Mouse (Mus musculus) T-cell, adult 2 months (primary cell): Measurements from ENCODE around the gene Gm26920.
A peak's percentile ranks its signal among the peaks of the same experiment; 100 is the strongest.
"Not testable (repeated sequence)": the region's sequence is repeated elsewhere in the genome, so short reads cannot be mapped to it uniquely, and the experiment has no call there.

Experiments used
- DNase-seq: peaks from one replicate; pipeline ENCODE4 v3.0.0; 2022; ENCODE audit warnings: low spot score

Gene Gm26920

DNA sequence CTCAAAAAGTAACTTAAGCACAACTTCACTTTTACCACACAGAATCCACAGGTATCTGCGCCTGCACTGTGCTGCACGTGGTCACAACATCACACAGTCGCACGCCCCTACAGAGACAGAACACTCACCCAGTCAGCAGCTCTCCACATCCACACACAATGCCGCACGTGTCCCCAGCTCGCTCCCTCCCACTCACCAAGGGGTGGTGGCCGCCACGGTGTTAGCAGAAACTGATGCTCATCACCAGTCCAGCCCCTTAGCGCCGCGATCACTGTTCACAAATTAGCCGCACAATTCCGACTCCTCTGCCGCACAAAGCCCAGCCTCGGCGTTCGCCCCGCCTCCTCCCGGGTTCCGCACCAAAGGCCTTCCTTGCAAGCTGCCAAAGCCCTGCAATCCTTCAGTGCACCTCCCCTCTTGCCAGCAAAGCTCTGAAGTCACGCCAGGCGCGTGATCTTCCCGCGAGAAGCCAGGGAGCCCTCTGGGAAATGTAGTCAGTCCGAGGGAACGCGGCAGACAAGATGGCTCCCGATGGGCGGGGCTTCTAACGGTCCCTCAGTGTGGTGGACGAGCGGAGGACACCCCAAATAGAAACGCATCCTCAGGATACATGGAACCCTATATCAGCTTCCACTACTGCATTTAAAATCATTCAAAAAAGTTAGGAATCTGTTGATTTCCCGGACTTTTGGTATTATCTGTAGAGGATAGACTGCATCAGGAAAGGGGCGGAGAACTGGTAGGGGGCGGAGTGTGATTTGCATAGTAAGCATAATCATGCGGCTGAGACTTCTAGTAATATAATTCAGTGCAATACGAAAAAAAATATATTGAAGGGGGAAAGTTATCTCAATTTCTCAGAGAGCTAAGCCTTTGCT lies at the start of gene Gm26920, which contains the start of gene Zfp566:
Gm26920 (minus strand) TSS at position 319 of the 878 bp plus-strand sequence.
Zfp566 (minus strand) TSS at position 436 of the 878 bp plus-strand sequence.
- DNase-seq = peak; percentile 96

DNA sequence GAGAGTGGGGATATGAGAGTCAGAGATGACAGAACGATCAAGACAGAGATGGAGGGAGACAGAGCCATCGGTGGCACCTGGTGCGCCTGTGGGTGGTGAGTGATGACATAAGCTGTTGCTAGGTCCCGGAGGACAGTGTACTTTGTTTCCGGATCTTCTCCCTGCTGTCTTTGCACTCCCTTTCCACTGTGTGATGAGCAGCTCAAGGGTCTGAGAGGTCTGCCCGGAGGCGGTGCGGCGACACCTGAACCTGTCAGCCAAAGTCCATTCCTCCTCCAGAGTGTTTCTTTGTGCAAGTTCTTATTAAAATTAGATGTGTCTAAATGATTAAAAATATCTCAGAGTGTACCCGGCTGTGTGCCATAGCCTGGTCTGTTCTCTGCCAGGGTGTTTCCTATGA lies 46.6 kb upstream of the Gm26920 start:
- no peak for DNase-seq

DNA sequence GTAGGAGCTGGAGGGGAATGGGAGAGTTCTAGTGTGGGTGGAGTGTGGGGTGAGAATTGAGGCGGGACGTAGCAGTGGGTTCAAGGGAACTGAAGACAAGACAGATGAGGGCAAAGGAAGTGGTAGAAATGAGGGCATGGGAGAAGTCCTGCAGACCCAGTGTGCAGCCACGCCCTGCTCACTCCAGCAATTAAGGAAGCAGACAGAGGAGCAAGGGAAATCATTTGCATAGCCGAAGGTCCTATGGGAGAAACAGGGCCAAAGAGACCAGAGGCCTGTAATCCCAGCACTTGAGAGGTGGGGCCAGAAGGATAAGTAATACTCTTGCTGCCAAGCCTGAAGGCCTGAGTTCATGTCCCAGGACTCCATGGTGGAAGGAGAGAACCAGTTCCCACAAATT lies 42.2 kb upstream of the Gm26920 start:
- no peak for DNase-seq

DNA sequence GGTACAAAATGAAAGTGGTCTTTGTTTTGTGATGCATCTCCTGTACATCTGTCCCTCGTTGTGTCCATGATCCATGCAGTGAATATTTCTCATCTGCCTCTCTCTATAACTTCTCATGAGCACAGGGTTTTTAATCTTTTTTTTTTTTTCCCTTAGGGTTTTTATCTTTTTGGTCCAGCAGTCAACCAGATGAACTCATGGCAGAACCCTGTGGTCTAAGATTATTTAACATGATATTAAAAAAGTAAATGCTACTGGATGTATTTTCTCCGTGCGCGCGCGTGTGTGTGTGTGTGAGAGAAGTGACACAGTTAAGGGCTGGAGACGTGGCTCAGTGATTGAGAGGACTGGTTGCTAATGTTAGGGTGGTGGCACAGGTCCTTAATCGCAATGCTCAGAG lies 39.7 kb upstream of the Gm26920 start:
- no peak for DNase-seq

DNA sequence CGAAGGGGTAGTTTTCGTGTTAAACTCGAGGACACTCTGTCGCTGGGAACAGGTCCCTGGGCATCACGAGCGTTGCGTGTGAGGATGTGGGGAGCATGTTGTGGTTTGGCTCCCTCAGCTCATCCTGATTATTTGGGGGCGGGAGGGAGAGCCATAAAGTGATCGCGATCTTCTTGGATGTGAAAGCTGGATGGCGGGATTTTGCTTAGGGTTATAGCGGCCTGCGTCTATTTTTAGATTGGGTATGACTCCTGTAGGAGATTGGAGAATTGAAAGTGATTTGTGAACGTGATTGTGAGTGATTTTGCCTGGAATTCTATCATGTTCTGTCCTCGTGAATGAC lies 31.9 kb upstream of the Gm26920 start:
- DNase-seq = no peak

DNA sequence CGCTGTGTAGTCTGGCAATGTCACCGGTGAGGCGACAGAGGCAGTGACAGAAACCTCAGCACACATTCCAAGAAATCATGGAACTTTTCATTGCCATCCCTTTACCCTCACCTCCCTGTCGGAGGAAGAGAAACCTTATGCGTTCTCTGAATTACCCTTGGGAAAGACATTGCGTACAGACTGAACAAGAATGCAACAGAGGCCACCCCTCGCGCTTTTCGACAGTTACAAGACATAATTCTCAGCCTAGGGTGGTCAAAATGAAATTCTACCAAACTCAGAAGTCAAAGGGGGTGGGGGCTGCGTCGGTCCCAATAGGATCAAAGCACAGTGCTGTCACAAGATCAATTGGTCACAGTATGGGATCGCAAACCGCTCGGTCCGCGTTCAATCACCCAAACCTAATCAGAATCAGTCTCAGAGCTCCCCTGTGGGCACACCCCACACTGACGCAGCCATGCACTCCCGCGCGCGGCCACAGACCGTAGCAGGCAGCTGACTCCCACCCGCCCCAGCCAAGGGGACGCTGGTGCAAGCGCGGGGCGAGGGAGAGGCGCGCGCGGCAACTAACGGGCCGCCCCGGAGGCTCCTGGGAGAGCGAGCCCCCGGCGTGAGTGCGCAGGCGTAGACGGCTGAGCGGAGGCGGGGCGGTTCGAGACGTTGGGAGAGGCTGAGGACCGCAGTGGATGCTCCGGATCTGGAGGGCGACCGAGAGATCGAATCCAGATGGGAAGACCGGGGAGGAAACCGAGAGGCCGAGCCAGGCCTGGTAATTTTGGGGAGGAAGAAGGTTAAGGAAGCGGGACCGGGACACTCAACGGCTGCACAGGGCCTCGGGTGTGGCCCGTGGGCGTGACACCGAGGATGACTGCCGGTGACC lies 31.3 kb upstream of the Gm26920 start, which contains the start of gene Zfp382:
Zfp382 (plus strand) TSS at position 635 of the 880 bp plus-strand sequence.
- peak; percentile 88 for DNase-seq

DNA sequence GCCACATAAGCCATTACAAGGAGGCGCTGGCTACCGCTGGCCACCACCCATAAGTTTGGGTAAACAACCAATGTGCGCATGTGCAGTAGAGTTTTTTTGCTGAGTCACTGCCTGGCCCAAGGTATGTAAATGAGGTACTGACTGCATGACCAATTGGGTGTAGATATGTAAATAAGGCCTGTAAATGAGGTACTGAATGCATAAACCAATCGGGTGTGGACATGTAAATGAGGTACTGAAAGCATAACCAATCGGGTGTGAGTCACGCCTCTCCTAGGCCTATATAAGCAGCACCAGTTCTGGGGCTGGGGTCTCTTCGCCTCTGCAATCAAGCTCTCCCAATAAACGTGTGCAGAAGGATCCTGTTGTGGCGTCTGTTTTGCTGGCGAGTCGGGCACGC lies 27.7 kb upstream of the Gm26920 start:
- DNase-seq = not testable (repeated sequence)

DNA sequence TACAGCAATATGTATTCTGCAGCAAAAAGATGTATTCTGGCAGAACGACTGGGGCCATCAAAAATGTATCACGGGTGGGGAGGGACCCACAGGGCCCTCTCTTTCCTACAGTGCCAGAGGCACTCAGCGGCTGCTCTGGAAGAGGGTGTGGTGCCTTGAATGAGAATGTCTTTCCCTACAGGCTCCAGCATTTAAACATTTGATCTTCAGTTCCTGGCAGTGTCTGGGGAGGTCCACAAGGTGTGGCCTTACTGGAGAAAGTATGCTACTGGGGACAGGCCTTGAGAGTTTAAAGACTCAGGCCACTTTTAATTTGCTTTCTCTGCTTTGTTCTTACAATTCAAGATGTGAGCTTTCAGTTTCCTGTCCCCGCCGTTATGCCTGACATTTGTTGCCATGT lies 25.9 kb upstream of the Gm26920 start:
- DNase-seq = no peak

DNA sequence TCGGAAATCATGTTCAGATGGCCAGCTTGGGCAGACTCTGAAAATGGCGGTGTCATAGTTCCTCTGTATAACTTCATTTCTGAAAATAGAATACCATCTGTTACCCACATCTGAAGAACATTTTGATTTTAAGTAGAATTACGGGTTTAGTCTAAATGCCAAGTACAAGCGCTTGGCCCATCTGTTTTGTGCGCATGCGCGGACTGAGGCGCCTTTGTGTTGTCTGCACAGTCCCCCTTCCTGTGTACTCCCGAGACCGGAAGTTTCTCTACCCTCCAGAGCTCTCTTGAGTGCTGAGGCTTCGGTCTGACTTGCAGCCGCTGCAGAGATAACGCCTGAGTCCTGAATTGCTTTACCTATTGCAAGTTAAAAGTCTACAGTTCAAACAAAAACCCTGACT lies 9.1 kb upstream of the Gm26920 start:
- DNase-seq = peak; percentile 89

DNA sequence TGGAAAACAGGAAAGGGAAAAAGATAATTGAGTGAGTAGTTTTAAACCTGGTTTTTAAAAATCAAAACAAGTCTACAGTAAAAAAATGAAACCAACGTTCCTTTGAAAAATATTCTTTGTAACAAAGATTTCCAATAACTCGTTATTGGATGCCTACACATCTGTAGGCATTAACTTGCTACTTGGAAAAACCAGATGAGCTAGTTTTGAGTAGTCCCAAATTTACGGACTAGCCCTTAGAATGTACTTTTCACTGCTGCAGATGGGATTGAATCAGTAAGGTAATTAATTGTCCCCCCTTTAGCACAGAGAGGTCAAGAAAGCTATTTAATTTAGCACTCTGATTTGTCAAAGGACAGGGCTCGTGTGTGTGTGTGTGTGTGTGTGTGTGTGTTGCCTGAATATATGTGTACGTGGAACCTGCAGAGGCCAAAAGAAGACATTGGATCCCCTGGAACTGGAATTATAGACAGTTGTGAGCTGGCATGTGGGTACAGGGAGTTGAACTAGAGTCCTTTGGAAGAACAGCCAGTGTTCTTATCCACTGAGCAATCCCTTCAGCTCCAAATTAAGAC lies 5.4 kb upstream of the Gm26920 start:
- no peak for DNase-seq

DNA sequence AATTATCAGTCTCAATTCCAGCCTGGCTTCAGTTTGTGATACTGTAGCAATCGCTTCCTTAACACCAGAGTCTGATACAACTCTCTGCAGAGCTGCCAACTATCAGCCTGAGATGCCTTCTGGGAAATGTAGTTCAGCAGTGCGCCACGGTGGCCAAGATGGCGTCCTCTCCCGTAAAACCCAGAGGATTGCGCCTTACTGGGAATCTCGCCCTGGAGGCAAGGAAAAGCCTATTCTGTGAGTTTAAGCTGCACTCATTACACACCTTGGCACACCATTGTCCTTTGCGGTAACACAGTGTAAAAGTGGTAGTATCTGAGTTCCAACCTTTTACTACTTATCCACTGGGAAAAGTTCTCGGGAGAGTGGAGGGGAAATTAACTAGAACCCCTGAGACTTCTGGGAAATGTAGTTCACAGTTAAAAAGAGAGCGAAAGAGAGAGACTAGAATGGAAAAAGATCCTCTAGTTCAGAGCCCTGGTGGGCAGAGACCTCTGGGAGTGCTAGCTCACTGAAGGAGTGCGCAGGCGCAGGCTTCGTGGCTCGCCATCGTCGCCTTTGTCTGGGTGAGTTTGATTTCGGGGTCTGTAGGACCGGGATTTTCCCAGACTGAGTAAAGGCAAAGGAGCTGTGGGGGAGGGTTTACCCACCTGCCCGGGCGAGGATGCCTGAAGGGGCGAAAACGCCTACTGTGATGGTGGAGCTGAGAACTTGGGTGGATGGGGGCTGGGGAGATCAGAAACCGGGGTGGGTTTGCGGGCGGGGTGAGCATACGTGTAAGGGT lies 4.6 kb upstream of the Gm26920 start, which contains the start of gene Zfp260:
Zfp260 (plus strand) TSS at position 132 of the 784 bp plus-strand sequence.
- DNase-seq = peak; percentile 86

DNA sequence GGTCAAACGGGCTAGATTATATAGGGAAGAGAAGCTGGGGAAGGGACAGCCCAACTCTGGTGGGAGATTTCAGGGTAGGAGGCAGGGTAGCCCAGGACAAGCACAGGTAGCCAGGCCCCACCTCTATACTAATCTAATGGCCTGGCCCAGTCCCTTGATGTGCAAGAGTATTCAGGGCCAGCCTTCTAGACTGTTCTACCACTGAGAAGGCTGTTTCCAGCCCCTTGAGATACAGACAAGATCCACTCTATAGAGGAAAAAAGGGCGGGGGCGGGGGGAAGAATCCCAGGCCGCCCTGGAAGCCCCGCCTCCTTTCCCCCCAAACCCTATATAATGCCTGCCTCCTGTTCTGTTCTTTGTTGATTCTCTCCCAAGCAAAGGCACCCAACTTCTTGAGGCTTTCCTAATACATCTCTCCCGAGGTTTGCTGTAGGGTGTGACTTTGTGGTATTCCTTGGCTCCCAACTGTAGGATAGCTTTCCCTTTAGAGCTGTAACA lies 3.8 kb upstream of the Gm26920 start:
- DNase-seq = no peak

DNA sequence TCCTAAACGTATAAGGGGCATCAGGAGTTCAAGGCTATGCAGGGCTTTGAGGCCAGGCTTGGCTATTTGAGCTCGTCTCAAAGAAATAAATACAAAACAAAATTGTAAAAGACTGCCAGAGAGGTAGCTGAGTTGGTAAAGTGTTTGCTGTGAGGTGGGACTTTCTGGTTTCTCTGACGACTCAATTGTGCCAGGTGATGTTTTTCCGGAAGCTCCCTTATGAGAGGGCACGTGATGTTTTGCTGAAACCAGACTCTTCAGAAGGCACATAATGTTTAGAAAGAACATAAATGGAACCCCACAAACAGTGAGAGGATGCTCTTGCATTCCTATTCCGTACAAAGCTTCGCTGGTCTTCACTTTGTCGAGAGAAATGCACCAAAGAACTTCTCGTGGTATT lies 2.5 kb upstream of the Gm26920 start:
- no peak for DNase-seq

DNA sequence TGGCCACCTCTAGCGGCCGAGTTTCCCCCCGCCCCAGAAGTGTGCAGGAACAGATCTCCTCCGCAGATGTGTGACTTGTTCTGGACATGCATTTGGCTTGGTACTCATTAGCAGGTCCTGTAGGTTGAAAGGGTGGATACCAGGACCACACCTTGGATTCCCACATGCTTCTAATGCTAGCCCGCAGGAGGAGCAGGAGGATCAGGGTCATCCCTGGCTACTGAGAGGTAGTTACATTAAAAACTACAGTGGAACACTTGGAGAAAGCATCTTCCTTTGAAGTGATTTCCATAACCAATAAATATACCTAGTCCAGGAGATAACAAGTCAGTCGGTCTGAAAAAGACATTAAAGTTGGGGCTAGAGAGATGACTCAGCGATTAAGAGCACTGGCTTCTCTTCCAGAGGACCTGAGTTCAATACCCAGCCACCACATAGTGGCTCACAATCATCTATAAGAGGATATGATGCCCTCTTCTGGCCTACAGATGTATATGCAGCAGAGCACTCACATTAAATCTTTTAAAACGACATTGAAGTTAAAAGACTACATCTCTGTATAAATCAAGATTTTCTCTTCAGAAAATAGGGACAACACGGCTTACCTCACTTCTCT lies 868 bp upstream of the Gm26920 start:
- DNase-seq = peak; percentile 27

DNA sequence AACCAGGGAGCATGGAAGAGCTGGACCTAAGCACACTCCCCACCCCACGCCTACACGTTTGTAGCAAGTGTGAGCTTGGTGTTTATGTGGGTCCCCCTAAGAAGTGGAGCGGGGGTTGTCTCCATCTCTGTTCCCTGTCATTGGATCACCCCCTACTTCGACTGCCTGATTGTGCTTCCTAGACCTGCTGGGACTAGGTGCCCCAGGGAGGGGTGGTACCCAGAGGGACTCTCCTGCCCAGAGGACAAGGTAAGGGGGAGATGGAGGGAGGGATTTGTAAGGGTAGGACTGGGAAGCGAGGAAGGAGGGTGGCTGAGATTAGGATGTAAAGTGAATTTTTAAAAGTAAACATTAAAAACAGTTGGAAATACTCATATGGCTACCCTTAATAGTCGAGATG lies 805 bp downstream of the Gm26920 start:
- no peak for DNase-seq

DNA sequence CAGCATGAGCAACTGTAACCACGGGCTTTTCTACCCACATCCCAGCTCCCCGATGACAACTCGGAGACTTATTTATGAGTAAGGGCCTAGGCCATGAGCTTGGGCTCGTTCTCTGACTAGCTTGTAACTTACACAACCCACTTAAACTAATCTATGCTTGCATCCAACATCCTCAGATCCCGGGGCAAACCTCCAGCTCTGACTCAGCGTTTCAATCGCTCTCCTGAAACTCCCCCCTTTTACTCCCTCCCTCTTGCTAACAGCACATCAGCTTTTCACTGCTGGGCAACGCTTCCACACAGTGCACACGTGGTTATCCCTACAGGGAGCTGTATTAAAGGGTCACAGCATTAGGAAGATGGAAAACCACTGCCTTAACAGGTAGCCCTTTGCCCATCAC lies 3.7 kb downstream of the Gm26920 start:
- DNase-seq = no peak

DNA sequence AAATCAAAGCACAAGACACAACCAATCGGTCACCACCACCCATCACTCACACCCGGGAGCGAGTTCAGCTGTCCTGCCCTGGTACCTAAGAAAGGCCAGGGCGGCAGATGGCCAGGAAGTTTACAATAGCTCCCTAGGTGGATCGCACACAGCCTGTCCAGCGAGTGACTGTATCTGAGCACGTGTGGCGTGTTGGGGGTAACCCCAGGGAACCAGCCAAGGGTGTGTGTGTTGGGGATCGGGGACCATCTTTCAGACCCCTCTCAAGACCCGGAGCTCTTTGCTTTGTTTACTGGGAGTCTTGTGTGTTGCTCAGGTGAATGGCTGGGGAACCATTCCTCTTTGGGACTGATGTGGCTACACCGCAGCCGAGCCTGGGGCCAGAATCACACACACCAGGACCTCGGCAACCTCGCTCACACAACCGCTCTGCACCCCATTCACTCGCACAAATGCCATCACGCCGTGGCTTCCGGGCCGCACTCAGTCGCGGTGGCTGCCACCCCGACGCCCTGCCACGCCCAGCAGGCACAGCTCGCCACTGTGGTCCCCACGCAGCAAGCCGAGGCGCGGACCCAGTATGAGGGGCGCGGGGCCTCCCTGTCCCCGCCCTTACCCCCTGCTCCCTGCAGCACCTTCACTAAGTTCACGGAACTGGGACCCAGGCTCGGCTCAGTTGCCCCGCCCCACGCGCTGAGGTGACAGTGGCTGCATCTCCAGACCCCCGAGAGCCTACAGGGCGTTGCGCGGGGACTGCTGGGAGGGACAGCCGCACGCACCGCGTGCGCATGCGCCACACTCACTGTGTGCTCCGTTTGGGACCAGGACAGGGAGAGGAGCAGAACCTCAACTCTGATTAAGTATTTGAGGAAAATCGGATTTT lies 17.8 kb downstream of the Gm26920 start, which contains the start of gene Zfp82:
Zfp82 (minus strand) TSS at position 755 of the 883 bp plus-strand sequence.
- peak; percentile 79 for DNase-seq

DNA sequence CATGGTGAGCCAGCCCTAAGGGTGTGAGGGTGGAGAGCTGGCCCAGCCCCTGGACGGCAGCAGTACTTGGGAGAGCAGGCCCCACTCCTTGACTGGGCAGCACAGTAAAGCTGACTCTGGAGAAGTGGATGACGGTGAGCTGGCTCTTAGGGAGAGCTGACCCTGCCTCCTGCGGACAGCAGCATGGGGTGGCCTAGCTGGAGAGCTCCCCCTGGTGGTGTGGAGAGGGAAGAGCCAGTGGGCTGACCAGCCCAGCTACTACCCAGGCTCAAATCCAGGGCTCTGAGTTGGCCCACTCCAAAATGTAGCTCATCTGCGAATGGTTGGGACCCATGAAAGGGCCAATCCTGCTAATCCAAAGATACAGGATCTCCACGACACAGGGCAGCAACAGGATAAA lies 25.6 kb downstream of the Gm26920 start:
- no peak for DNase-seq

DNA sequence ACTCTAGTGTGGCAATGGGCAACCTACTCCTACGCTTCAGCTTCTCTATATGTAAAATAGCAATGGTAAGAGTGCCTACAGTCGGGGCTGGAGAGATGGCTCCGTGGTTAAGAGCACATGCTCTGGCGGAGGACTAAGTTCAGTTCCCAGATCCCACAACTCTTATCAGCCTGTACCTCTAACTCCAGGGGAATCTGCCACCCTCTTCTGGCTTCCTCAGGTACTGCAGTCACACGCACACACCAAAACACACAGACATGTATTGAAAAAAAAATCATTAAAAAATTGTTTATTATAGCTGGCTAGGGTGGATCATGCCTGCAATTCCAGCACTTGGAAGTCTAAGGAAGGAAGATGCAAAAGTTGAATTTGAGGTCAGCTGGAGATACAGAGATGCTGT lies 27.7 kb downstream of the Gm26920 start:
- DNase-seq = no peak

DNA sequence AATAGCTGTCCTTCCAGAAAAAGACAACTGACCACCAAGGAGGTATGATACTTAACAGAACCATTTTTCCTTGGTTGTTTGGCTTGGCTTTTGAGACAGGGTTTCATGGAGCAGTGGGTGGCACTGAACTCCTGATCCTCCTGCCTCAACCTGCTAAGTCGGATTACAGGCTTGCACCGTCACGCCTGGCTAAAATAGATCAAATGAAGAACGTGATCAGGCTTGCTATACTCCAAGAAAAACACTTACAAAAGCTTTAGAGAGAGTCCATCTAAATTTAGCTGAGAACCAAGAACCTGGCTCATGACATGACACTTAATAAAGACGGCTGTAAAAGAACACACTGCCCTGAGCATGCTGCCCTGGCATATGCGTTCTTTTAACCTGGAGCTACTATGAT lies 29.9 kb downstream of the Gm26920 start:
- DNase-seq = no peak
